Mouse (Mus musculus) G1E-ER4 (cell line): Measurements from ENCODE around the gene Vwa2. TPM values are rescaled to one million over a fixed set of nuclear protein-coding genes. Genes with fewer than 3 reads are reported as not detected.

Source experiments
- GATA1 ChIP-seq: IDR thresholded peaks from one replicate; pipeline ENCODE4 v1.8.0; 2012; ENCODE audit warnings: low read length, inconsistent platforms
- polyA plus RNA-seq: library from polyadenylated mRNA; stranded (reverse); fragments of >175 nt; gene quantifications from 2 replicates; pipeline ENCODE4 v1.2.3, GENCODE M21; 2012

Vwa2 gene
- polyA plus RNA-seq, 1 experiment, result not detected

- TF ChIP-seq GATA1, result no peak
These were observed 61.7 kb downstream of the Vwa2 start for GRCm38 (mm10) chr19:56935777-56936176.

DNA sequence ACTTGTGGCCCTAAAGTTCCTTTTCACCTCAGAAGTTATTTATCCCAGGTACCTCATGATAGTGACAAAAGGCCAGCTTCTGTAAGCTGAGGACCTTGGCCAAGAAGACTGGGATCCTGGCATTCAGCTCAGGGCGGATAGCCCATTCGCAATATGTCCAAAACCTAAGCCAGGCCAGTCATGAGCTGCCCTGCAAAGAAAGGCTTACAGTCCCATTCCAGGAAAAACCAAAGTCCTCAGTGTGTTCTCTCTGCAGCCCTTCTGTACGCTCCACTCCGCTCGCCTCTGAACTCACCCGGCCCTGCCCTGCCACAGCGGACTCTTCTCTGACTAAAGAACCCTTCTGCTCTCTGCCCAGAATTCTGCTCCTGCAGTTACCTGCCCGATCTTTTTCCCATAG lies 62.2 kb downstream of the Vwa2 start:
- TF ChIP-seq GATA1, result no peak

- TF ChIP-seq GATA1, result no peak
These were observed 63.9 kb downstream of the Vwa2 start for GRCm38 (mm10) chr19:56937911-56938310.

DNA sequence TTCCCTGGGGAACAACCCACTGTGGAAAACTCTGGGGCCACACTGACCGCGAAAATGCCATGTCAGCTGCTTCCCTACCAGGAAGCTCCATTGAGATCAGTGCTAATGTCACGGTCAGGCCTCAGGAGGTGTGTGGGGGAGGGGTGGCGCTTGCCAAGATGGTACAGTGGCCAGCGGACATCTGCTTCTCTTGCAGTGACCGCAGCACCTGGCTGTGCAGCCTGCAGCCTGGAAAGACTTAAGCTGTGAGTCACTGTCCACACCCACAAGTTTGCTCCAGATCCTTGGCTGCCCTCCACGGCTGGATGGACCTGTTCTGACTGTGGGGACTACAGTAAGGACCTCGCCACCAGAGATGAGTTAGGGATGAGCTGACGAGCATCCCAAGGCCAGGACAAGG lies 65.8 kb downstream of the Vwa2 start:
- no peak for TF ChIP-seq GATA1

DNA sequence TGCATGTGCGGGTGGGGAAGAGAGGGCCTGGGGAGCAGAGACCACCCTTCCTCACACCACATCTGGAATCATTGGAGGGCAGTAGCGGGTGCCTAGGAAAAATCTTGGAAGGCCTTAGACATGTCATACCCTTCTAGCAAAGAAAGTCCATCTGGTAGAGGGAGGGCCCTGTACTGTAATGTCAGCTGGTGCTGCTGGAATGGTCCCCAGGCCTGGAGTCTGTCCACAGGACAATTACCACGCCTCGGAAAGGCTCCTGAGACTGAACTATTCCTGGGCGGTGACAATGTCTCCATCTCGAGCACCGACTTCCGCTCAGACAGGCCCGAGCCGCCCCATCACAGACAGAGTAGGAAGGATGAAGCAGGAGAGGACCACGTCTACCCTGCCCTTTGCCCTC lies 66.5 kb downstream of the Vwa2 start:
- no peak for TF ChIP-seq GATA1

GRCm38 (mm10) chr19:56942216-56942615 lies 68.2 kb downstream of the Vwa2 start:
- TF ChIP-seq GATA1, result no peak

- no peak for TF ChIP-seq GATA1
These were observed 70.2 kb downstream of the Vwa2 start for GRCm38 (mm10) chr19:56944211-56944610.

DNA sequence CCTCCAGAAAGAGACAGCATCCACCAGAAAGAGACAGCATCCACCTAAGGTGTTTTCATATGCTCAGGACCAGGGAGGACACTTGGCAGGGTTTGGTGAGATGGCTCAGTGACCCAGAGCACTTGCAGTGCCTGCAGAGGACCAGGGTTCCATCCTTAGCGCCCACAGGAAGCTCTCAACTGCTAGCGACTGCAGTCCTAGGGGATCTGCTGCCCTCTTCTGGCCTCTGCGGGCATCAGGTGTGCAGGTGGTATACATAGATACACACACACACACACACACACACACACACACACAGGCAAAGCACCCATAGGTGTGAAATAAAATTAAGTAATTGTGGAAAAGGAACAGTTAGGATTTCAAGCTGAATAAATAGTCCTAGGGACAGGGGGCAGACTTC lies 70.8 kb downstream of the Vwa2 start:
- no peak for TF ChIP-seq GATA1

GRCm38 (mm10) chr19:56945621-56946020 lies 71.6 kb downstream of the Vwa2 start:
- no peak for TF ChIP-seq GATA1

DNA sequence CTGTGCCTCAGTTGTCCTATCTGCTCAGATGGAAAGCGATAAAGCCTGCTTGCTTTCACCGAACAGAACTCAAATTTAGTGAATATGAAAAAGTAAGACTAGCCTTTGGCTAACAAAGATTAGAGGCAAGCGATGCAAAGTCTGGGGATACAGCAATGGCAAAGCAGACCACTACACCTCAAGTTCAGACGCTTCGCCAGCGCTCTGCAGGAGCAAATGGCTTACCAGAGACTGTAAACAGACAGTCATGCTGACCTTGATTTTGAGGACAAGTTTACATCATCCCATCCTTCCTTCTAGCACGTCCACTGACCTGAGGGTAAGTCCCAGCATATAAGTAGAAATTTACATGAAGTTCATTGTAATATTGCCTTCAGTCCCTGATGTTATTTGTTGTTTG lies 72.2 kb downstream of the Vwa2 start:
- TF ChIP-seq GATA1, result no peak

DNA sequence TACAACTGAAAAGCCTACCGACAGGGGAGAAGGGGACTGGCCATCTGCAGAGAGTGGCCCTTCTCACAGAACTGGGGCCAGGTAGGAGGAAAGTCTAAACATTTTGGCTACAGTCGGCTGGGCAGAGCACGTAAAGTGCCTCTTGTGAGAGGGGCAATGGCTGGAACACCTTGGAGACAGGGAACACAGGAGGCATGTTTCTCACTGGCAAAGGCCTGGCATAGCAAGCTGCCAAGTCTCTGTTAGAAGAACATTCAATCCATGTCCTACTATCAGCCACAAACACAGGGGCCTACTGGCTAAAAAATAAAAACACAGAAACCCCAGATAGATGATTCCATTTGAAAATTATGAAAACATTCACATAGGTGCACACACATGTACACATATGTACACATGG lies 72.7 kb downstream of the Vwa2 start:
- no peak for TF ChIP-seq GATA1

DNA sequence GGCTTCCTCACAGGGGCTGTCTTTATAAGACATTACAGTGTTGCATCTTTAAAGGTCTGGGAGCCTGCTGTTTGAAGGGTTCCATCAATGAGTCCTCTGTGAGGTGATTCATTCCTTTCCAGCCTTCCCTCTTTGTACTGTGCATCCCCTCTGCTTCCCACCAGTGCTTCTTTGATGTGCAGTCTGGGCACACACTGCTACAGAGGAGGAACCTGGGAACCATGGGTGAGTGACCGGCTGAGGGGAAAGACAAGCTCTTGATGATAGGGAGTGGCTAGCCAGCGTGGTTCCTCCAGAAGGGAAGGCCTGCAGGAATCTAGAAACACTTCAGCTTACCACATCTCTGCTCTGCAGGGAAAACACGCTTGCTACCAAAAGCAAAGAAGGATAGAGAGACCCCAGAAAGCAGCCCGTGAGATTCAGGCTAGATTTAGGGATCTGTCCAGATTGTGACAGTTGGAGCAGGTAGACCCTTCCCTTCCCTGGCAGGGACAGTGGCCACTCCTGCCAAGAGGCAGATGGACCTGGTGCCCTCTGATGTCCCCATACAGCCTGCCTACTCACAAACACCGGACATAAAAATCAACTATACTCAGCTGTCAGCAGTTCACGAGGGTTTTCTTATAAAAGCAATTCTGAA lies 74.0 kb downstream of the Vwa2 start:
- no peak for TF ChIP-seq GATA1

- no peak for TF ChIP-seq GATA1
These were observed 75.8 kb downstream of the Vwa2 start for GRCm38 (mm10) chr19:56949868-56950267.

- no peak for TF ChIP-seq GATA1
These were observed 76.8 kb downstream of the Vwa2 start for GRCm38 (mm10) chr19:56950818-56951217.

GRCm38 (mm10) chr19:56953856-56954255 lies 79.8 kb downstream of the Vwa2 start:
- TF ChIP-seq GATA1, result no peak

GRCm38 (mm10) chr19:56954857-56955256 lies 80.8 kb downstream of the Vwa2 start:
- TF ChIP-seq GATA1, result no peak

- TF ChIP-seq GATA1, result no peak
These were observed 81.8 kb downstream of the Vwa2 start for GRCm38 (mm10) chr19:56955568-56956513.
